Comparison of ENCODE assay signal across 8 mouse cellular contexts in the genomic region with DNA sequence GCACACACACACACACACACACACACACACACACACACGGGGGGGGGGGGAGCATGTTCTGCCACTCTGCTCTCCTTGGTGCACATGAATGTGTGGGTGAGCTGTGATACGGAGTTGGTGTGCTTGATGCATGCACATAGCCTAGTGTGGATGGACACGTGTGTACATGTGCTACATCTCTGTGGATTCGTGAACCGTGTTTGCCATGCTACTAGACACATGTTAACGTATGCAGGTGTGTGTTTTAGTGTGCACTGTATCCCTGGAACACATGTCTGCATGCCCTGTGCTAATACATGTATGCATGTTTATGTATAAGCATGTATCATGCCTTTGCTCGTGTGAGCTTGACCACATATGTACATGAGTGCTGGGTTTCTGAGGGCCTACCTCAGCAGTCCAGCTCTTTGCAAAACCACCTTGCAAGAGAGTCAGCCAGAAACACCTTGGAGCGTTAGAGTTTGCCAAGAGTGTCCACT. TPM values are rescaled to one million over a fixed set of nuclear protein-coding genes. Genes with fewer than 3 reads are reported as not detected.
DNase-seq lines count a peak whose midpoint lies in the region; ATAC-seq and TF ChIP-seq lines count a peak whose summit lies in the region.

No protein-coding gene starts in this region.

- no peak for TF ChIP-seq CTCF in cerebellum, adult 2 months (IDR thresholded peaks at IDR 0.05; ENCODE audit: borderline replicate concordance, insufficient read depth, low read depth, low read length)
- no peak for TF ChIP-seq CTCF in liver, postnatal 0 days (IDR thresholded peaks at IDR 0.05; ENCODE audit: low read depth)

- TF ChIP-seq POLR2A in cerebellum, adult 2 months (IDR thresholded peaks at IDR 0.05; ENCODE audit: borderline replicate concordance, insufficient read depth, low read length), result no peak

- H3K36me3 ChIP-seq in lung, embryonic 15.5 days, result peaks cover 21% of the 10 kb centered on the region
- H3K36me3 ChIP-seq in liver, postnatal 0 days (replicated peaks; ENCODE audit: insufficient read depth, low read length), result peaks cover 23% of the 10 kb centered on the region

- peak in 1 of 2 experiments; percentile 18 for DNase-seq in cerebellum, adult 2 months
- DNase-seq in cerebellum, postnatal 36 days, result no peak
- no peak for DNase-seq in lung, postnatal 4 days
- peak; percentile 3 for DNase-seq in heart, postnatal 4 days
- DNase-seq in liver, postnatal 0 days, result no peak
- DNase-seq in adrenal gland, adult 8-10 months, result no peak

- 13% methylated on average over 8 of the region's 8 CpGs for WGBS in cerebellum, adult 2 months
- WGBS in lung, embryonic 15.5 days, result 74% methylated on average over 7 of the region's 8 CpGs
- WGBS in liver, postnatal 0 days (ENCODE audit: insufficient replicate concordance), result 69% methylated on average over 8 of the region's 8 CpGs

- H3K4me1 ChIP-seq in cerebellum, adult 2 months (ENCODE audit: control insufficient read depth, insufficient read depth, low read length), result peaks cover 29% of the 10 kb centered on the region
- H3K4me1 ChIP-seq in lung, embryonic 15.5 days, result peaks cover 43% of the 10 kb centered on the region
- H3K4me1 ChIP-seq in liver, postnatal 0 days (ENCODE audit: insufficient read depth), result peaks cover 44% of the 10 kb centered on the region

- H3K27me3 ChIP-seq in cerebellum, adult 2 months (ENCODE audit: control insufficient read depth, insufficient read depth, low read length), result no peaks in the 10 kb centered on the region
- no peaks in the 10 kb centered on the region for H3K27me3 ChIP-seq in lung, embryonic 15.5 days
- no peaks in the 10 kb centered on the region for H3K27me3 ChIP-seq in liver, postnatal 0 days (ENCODE audit: insufficient read depth, low read length)

- H3K27ac ChIP-seq in cerebellum, adult 2 months (ENCODE audit: insufficient read depth, low read length), result peak overlapping the region; percentile 45; the same call in 1 of the 2 replicates
- H3K27ac ChIP-seq in lung, embryonic 15.5 days, result no peak overlapping the region
- H3K27ac ChIP-seq in liver, postnatal 0 days (ENCODE audit: low read depth), result no peak overlapping the region

- H3K9ac ChIP-seq in lung, embryonic 15.5 days, result no peak overlapping the region
- no peak overlapping the region; the same call in 1 of the 2 replicates for H3K9ac ChIP-seq in liver, postnatal 0 days (replicated peaks)

- ATAC-seq in lung, embryonic 15.5 days (ENCODE audit: borderline replicate concordance, extremely low read depth, low FRiP score, low TSS enrichment), result no peak
- ATAC-seq in liver, postnatal 0 days, result no peak
- no peak for ATAC-seq in granulocyte monocyte progenitor cell, adult 5-6 weeks (replicated peaks; ENCODE audit: poor library complexity, severe bottlenecking)

- no peak for TF ChIP-seq EP300 in liver, postnatal 0 days (IDR thresholded peaks at IDR 0.05; ENCODE audit: low read depth)

- peak overlapping the region; percentile 88 for H3K4me2 ChIP-seq in lung, embryonic 15.5 days
- H3K4me2 ChIP-seq in liver, postnatal 0 days (ENCODE audit: low read depth, low read length), result peak overlapping the region; percentile 99

- H3K4me3 ChIP-seq in cerebellum, adult 2 months (replicated peaks; ENCODE audit: insufficient read depth, low read depth, low read length), result peak overlapping the region; percentile 83
- peak overlapping the region; percentile 90 for H3K4me3 ChIP-seq in lung, embryonic 15.5 days
- H3K4me3 ChIP-seq in liver, postnatal 0 days (ENCODE audit: low read depth, low read length), result peak overlapping the region; percentile 95

- no peaks in the 10 kb centered on the region for H3K9me3 ChIP-seq in lung, embryonic 15.5 days
- H3K9me3 ChIP-seq in liver, postnatal 0 days (ENCODE audit: low read length), result no peaks in the 10 kb centered on the region

RNA-seq across cellular contexts. Expression of gene Acap3, which starts 1.6 kb away (rescaled TPM):
- polyA plus RNA-seq in cerebellum, adult 2 months (2012; rRNA removed), result 98.5 and 99.2 TPM in 2 replicates
- polyA plus RNA-seq in lung, embryonic 15.5 days (2015; fragmentation: Nextera tagmentation; extraction: Ambion mirVana), result 15.1 and 17.7 TPM in 2 replicates
- 10 to 100 TPM; 16.9 to 21.4 TPM for total RNA-seq in heart, postnatal 4 days (2021)
- 2.1 and 2.8 TPM in 2 replicates for polyA plus RNA-seq in liver, postnatal 0 days (2015; fragmentation: Nextera tagmentation; extraction: Ambion mirVana)
- total RNA-seq in granulocyte monocyte progenitor cell, adult 5-6 weeks (2014; fragmentation: Nextera tagmentation), result 10.7 and 23.1 TPM in 2 replicates
- 6.0 and 6.1 TPM in 2 replicates for total RNA-seq in granulocyte monocyte progenitor cell, adult 5-6 weeks (2017)
- total RNA-seq in adrenal gland, adult 8-10 months (2022), result 10 to 100 TPM; 18.2 to 49.2 (median 30.9) TPM

RNA-seq across cellular contexts. Expression of gene Pusl1, which starts 1.7 kb away (rescaled TPM):
- polyA plus RNA-seq in cerebellum, adult 2 months (2012; rRNA removed), result 69.9 and 70.1 TPM in 2 replicates
- 42.9 and 44.9 TPM in 2 replicates for polyA plus RNA-seq in lung, embryonic 15.5 days (2015; fragmentation: Nextera tagmentation; extraction: Ambion mirVana)
- total RNA-seq in heart, postnatal 4 days (2021), result 10 to 100 TPM; 18.3 to 23.1 TPM
- polyA plus RNA-seq in liver, postnatal 0 days (2015; fragmentation: Nextera tagmentation; extraction: Ambion mirVana), result 14.1 and 15.3 TPM in 2 replicates
- total RNA-seq in granulocyte monocyte progenitor cell, adult 5-6 weeks (2014; fragmentation: Nextera tagmentation), result 21.2 and 29.3 TPM in 2 replicates
- 41.8 and 48.6 TPM in 2 replicates for total RNA-seq in granulocyte monocyte progenitor cell, adult 5-6 weeks (2017)
- total RNA-seq in adrenal gland, adult 8-10 months (2022), result 10 to 100 TPM; 23.2 to 51.5 (median 41.4) TPM

RNA-seq across cellular contexts. Expression of gene Ints11, which starts 23.9 kb away (rescaled TPM):
- polyA plus RNA-seq in cerebellum, adult 2 months (2012; rRNA removed), result 50.1 and 52.2 TPM in 2 replicates
- polyA plus RNA-seq in lung, embryonic 15.5 days (2015; fragmentation: Nextera tagmentation; extraction: Ambion mirVana), result 77.7 and 80.5 TPM in 2 replicates
- 10 to 100 TPM; 16.0 to 19.2 TPM for total RNA-seq in heart, postnatal 4 days (2021)
- 14.9 and 17.4 TPM in 2 replicates for polyA plus RNA-seq in liver, postnatal 0 days (2015; fragmentation: Nextera tagmentation; extraction: Ambion mirVana)
- total RNA-seq in granulocyte monocyte progenitor cell, adult 5-6 weeks (2014; fragmentation: Nextera tagmentation), result 49.0 and 64.7 TPM in 2 replicates
- total RNA-seq in granulocyte monocyte progenitor cell, adult 5-6 weeks (2017), result 34.7 and 37.9 TPM in 2 replicates
- total RNA-seq in adrenal gland, adult 8-10 months (2022), result 10 to 100 TPM; 32.3 to 34.6 (median 33.3) TPM

RNA-seq across cellular contexts. Expression of gene Cptp, which starts 24.0 kb away (rescaled TPM):
- 40.5 and 45.1 TPM in 2 replicates for polyA plus RNA-seq in cerebellum, adult 2 months (2012; rRNA removed)
- 14.5 and 15.2 TPM in 2 replicates for polyA plus RNA-seq in lung, embryonic 15.5 days (2015; fragmentation: Nextera tagmentation; extraction: Ambion mirVana)
- 10 to 100 TPM in 1 of 2 experiments, 1 to 10 TPM in 1; 6.6 to 11.2 TPM for total RNA-seq in heart, postnatal 4 days (2021)
- polyA plus RNA-seq in liver, postnatal 0 days (2015; fragmentation: Nextera tagmentation; extraction: Ambion mirVana), result 8.1 and 8.4 TPM in 2 replicates
- 9.4 and 16.7 TPM in 2 replicates for total RNA-seq in granulocyte monocyte progenitor cell, adult 5-6 weeks (2014; fragmentation: Nextera tagmentation)
- 7.0 and 7.8 TPM in 2 replicates for total RNA-seq in granulocyte monocyte progenitor cell, adult 5-6 weeks (2017)
- total RNA-seq in adrenal gland, adult 8-10 months (2022), result 10 to 100 TPM; 16.4 to 29.0 (median 17.9) TPM

RNA-seq across cellular contexts. Expression of gene Tas1r3, which starts 30.1 kb away (rescaled TPM):
- polyA plus RNA-seq in cerebellum, adult 2 months (2012; rRNA removed), result 0.87 and 1.0 TPM in 2 replicates
- 0.34 and 0.36 TPM in 2 replicates for polyA plus RNA-seq in lung, embryonic 15.5 days (2015; fragmentation: Nextera tagmentation; extraction: Ambion mirVana)
- under 1 TPM; 0.14 to 0.20 TPM for total RNA-seq in heart, postnatal 4 days (2021)
- polyA plus RNA-seq in liver, postnatal 0 days (2015; fragmentation: Nextera tagmentation; extraction: Ambion mirVana), result 0.08 and 0.09 TPM in 2 replicates
- total RNA-seq in granulocyte monocyte progenitor cell, adult 5-6 weeks (2014; fragmentation: Nextera tagmentation), result 1.5 TPM in 1 of 2 replicates, not detected in the other
- total RNA-seq in granulocyte monocyte progenitor cell, adult 5-6 weeks (2017), result 0.30 and 0.93 TPM in 2 replicates
- 1 to 10 TPM in 1 of 4 experiments, under 1 TPM in 3; 0.46 to 1.2 (median 0.62) TPM for total RNA-seq in adrenal gland, adult 8-10 months (2022)
